Mouse (Mus musculus) limb, embryonic 10.5 days (tissue): ENCODE measurements around the gene Gstt2. TPM values are rescaled to one million over a fixed set of nuclear protein-coding genes. Genes with fewer than 3 reads are reported as not detected.

Source experiments
- DNase-seq: peaks from one replicate; pipeline ENCODE4 v3.0.0-alpha.2; 2017; ENCODE audit warnings: low spot score
- H3K27ac ChIP-seq: fragments of 300-500 bp; sonication (generic); 2 replicates; pipeline ENCODE4 v1.5.1; 2016; ENCODE audit warnings: mild to moderate bottlenecking
- H3K27me3 ChIP-seq: fragments of 300-500 bp; sonication (generic); 2 replicates; pipeline ENCODE4 v1.6.1; 2016; ENCODE audit warnings: low read depth, mild to moderate bottlenecking; ENCODE audit not compliant: poor library complexity, severe bottlenecking
- H3K36me3 ChIP-seq: fragments of 300-500 bp; sonication (generic); 2 replicates; pipeline ENCODE4 v1.6.1; 2016; ENCODE audit warnings: mild to moderate bottlenecking, moderate library complexity
- H3K4me1 ChIP-seq: fragments of 300-500 bp; sonication (generic); 2 replicates; pipeline ENCODE4 v1.6.1; 2016
- H3K4me3 ChIP-seq: fragments of 300-500 bp; sonication (generic); 2 replicates; pipeline ENCODE4 v1.5.1; 2016; ENCODE audit warnings: mild to moderate bottlenecking, moderate library complexity
- H3K9me3 ChIP-seq: fragments of 300-500 bp; sonication (generic); replicated peaks from 2 replicates; pipeline ENCODE4 v1.6.1; 2016; ENCODE audit warnings: mild to moderate bottlenecking
- WGBS: fragments of 180-500 bp; shearing (Covaris S2); methylation state at CpG from one replicate; pipeline ENCODE4 v1.1.7; 2016; 5-methylcytosine and 5-hydroxymethylcytosine counted together
- polyA plus RNA-seq: library from polyadenylated mRNA; unstranded; fragments of >200 nt; fragmentation: Nextera tagmentation; extraction: Ambion mirVana; gene quantifications from 2 replicates; pipeline ENCODE4 v1.2.1, GENCODE M21; 2016

The Gstt2 gene
- 4.9 and 6.5 TPM in 2 replicates for polyA plus RNA-seq

- H3K27ac ChIP-seq = peak within 1 kb of the TSS; percentile 85
- peaks cover 52% of the 10 kb centered on the region for H3K4me1 ChIP-seq
- DNase-seq = peak; percentile 94
- WGBS = under 1% methylated on average over 21 of the region's 21 CpGs
- peaks cover 25% of the 10 kb centered on the region for H3K27me3 ChIP-seq
- H3K36me3 ChIP-seq = no peaks in the 10 kb centered on the region
- H3K4me3 ChIP-seq = peak within 1 kb of the TSS; percentile 48
- no peaks in the 10 kb centered on the region for H3K9me3 ChIP-seq
Observed at GRCm38 (mm10) chr10:75837248-75837759, at the start of gene Gstt2. Gene Gstt2, minus strand, starts transcription at chr10:75837424.

GRCm38 (mm10) chr10:75884742-75885141, 47.5 kb upstream of the Gstt2 start:
- Histone ChIP-seq H3K4me1 (peaks cover 34% of the 10 kb centered on the region), H3K36me3 (no peaks in the 10 kb centered on the region), H3K27ac (no peak overlapping the region), H3K9me3 (no peaks in the 10 kb centered on the region), H3K4me3 (no peak overlapping the region), H3K27me3 (no peaks in the 10 kb centered on the region)
- DNase-seq = no peak
- WGBS = 95% methylated on average over 8 of the region's 8 CpGs

GRCm38 (mm10) chr10:75883232-75883552, 46.0 kb upstream of the Gstt2 start:
- H3K27ac ChIP-seq = 0 out of 2 replicates have a peak overlapping the region, but pooled peaks have one; percentile 19
- peak overlapping the region; percentile 36 for H3K4me3 ChIP-seq
- H3K27me3 ChIP-seq = no peaks in the 10 kb centered on the region
- 1% methylated on average over 10 of the region's 10 CpGs for whole genome bisulfite sequencing
- no peaks in the 10 kb centered on the region for H3K36me3 ChIP-seq
- H3K4me1 ChIP-seq = peaks cover 24% of the 10 kb centered on the region
- no peaks in the 10 kb centered on the region for H3K9me3 ChIP-seq
- DNase-seq = peak; percentile 79

GRCm38 (mm10) chr10:75882433-75883231, 45.4 kb upstream of the Gstt2 start:
- Histone ChIP-seq H3K27ac (peak overlapping the region; percentile 76; the same call in 1 of the 2 replicates), H3K4me3 (peak overlapping the region; percentile 36), H3K27me3 (no peaks in the 10 kb centered on the region), H3K4me1 (peaks cover 24% of the 10 kb centered on the region), H3K36me3 (no peaks in the 10 kb centered on the region), H3K9me3 (no peaks in the 10 kb centered on the region)
- DNase-seq = no peak
- WGBS = 4% methylated on average over 15 of the region's 15 CpGs

- Histone ChIP-seq H3K36me3 (no peaks in the 10 kb centered on the region), H3K27ac (peak overlapping the region; percentile 76; the same call in 1 of the 2 replicates), H3K4me3 (peak overlapping the region; percentile 36), H3K27me3 (no peaks in the 10 kb centered on the region), H3K4me1 (peaks cover 24% of the 10 kb centered on the region), H3K9me3 (no peaks in the 10 kb centered on the region)
- 19% methylated on average over 20 of the region's 20 CpGs for WGBS
- DNase-seq = peak; percentile 37
Observed at GRCm38 (mm10) chr10:75881578-75882432, 44.6 kb upstream of the Gstt2 start.

- no peak for DNase-seq
- H3K27ac ChIP-seq = peak overlapping the region; percentile 76; the same call in 1 of the 2 replicates
- 69% methylated on average over 6 of the region's 6 CpGs for WGBS
- H3K9me3 ChIP-seq = no peaks in the 10 kb centered on the region
- H3K36me3 ChIP-seq = no peaks in the 10 kb centered on the region
- H3K4me1 ChIP-seq = peaks cover 24% of the 10 kb centered on the region
- no peak overlapping the region for H3K4me3 ChIP-seq
- H3K27me3 ChIP-seq = no peaks in the 10 kb centered on the region
Observed at GRCm38 (mm10) chr10:75880771-75881577, 43.8 kb upstream of the Gstt2 start.

- H3K9me3 ChIP-seq = no peaks in the 10 kb centered on the region
- 95% methylated on average over 10 of the region's 10 CpGs for WGBS
- no peak overlapping the region for H3K27ac ChIP-seq
- no peak for DNase-seq
- peaks cover 24% of the 10 kb centered on the region for H3K4me1 ChIP-seq
- H3K27me3 ChIP-seq = no peaks in the 10 kb centered on the region
- H3K36me3 ChIP-seq = no peaks in the 10 kb centered on the region
- H3K4me3 ChIP-seq = no peak overlapping the region
Observed at GRCm38 (mm10) chr10:75880351-75880750, 43.1 kb upstream of the Gstt2 start.

- Histone ChIP-seq H3K4me1 (peaks cover 25% of the 10 kb centered on the region), H3K27ac (no peak overlapping the region), H3K36me3 (no peaks in the 10 kb centered on the region), H3K9me3 (no peaks in the 10 kb centered on the region), H3K27me3 (no peaks in the 10 kb centered on the region), H3K4me3 (no peak overlapping the region)
- WGBS = 93% methylated on average over 3 of the region's 3 CpGs
- no peak for DNase-seq
Observed at GRCm38 (mm10) chr10:75878836-75879235, 41.6 kb upstream of the Gstt2 start.

- no peaks in the 10 kb centered on the region for H3K36me3 ChIP-seq
- peaks cover 17% of the 10 kb centered on the region for H3K4me1 ChIP-seq
- H3K27ac ChIP-seq = peak overlapping the region; percentile 86
- 52% methylated on average over 10 of the region's 10 CpGs for WGBS
- no peak for DNase-seq
- H3K4me3 ChIP-seq = peak overlapping the region; percentile 50
- H3K9me3 ChIP-seq = no peaks in the 10 kb centered on the region
- H3K27me3 ChIP-seq = no peaks in the 10 kb centered on the region
Observed at GRCm38 (mm10) chr10:75873543-75874170, 36.4 kb upstream of the Gstt2 start.

- no peaks in the 10 kb centered on the region for H3K27me3 ChIP-seq
- H3K4me1 ChIP-seq = peaks cover 17% of the 10 kb centered on the region
- DNase-seq = peak; percentile 74
- peak overlapping the region; percentile 50 for H3K4me3 ChIP-seq
- peak overlapping the region; percentile 86 for H3K27ac ChIP-seq
- H3K36me3 ChIP-seq = no peaks in the 10 kb centered on the region
- 3% methylated on average over 11 of the region's 11 CpGs for WGBS
- H3K9me3 ChIP-seq = no peaks in the 10 kb centered on the region
Observed at GRCm38 (mm10) chr10:75872915-75873542, 35.8 kb upstream of the Gstt2 start.

GRCm38 (mm10) chr10:75872025-75872914, 35.0 kb upstream of the Gstt2 start:
- peak overlapping the region; percentile 86 for H3K27ac ChIP-seq
- no peaks in the 10 kb centered on the region for H3K27me3 ChIP-seq
- H3K4me1 ChIP-seq = peaks cover 17% of the 10 kb centered on the region
- no peaks in the 10 kb centered on the region for H3K9me3 ChIP-seq
- WGBS = 39% methylated on average over 10 of the region's 10 CpGs
- H3K36me3 ChIP-seq = no peaks in the 10 kb centered on the region
- peak overlapping the region; percentile 50 for H3K4me3 ChIP-seq
- DNase-seq = no peak
